Mouse (Mus musculus) heart, adult 2 months (tissue): ENCODE measurements around the gene Smg7.

Experiments
- CTCF ChIP-seq: fragments of 200-600 bp; IDR thresholded peaks from 2 replicates; pipeline ENCODE4 v1.8.1; 2022; ENCODE audit warnings: antibody characterized with exemption, mild to moderate bottlenecking, moderate library complexity
- EP300 ChIP-seq: fragments of 200-500 bp; IDR thresholded peaks from 2 replicates; pipeline ENCODE4 v1.6.1; 2011; ENCODE audit warnings: low read depth, low read length, control low read depth; ENCODE audit not compliant: insufficient read depth
- POLR2A ChIP-seq: fragments of 200-500 bp; IDR thresholded peaks from 2 replicates; pipeline ENCODE4 v1.6.1; 2011; ENCODE audit warnings: mild to moderate bottlenecking, low read depth, low read length, control low read depth; ENCODE audit not compliant: insufficient read depth

- TF ChIP-seq CTCF: no peak
- TF ChIP-seq POLR2A: no peak
- TF ChIP-seq EP300: no peak
These were observed 55.6 kb downstream of the Smg7 start for GRCm38 (mm10) chr1:152846856-152847255.
